Mouse (Mus musculus) adrenal gland, adult 18-20 months (tissue): Measurements from ENCODE around the gene Zfyve28. TPM values are rescaled to one million over a fixed set of nuclear protein-coding genes. Genes with fewer than 3 reads are reported as not detected.
A peak's percentile ranks its signal among the peaks of the same experiment; 100 is the strongest.

ENCODE experiments used
- DNase-seq, 2 experiments: peaks; one replicate each; pipeline ENCODE4 v3.0.0; 2021 to 2022; ENCODE audit warnings: low spot score in 2 of 2
- total RNA-seq, 2 experiments: library from RNA; stranded (reverse); gene quantifications; 1 replicate in 1 of 2; 2 replicates in 1 of 2; pipeline ENCODE4 v1.2.3; 2021

The Zfyve28 gene
- total RNA-seq, 2 experiments from 2014 or later = 0.53 to 1.0 TPM

GRCm38 (mm10) chr5:34216025-34216424 lies 72.2 kb downstream of the Zfyve28 start:
- no peak for DNase-seq

DNA sequence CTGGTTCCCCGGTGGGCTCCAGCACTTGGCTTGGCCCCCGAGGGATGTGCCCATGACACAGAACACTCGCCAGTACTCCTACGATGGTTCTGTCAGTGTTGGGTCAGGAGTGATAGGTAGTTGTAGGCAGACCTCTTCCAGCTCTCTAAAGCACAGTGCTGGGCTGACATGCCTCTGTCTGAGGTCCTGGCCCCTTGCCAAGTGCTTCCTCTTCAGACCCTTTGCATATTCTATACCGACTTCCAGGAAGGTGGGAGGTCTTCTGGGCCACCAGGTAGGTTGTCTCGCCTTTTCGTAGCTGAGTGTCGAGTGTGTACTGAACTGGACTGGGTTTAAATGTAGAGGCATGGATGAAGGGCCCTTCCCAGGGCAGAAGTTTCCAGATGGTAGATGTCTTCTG lies 74.6 kb downstream of the Zfyve28 start:
- no peak for DNase-seq

DNA sequence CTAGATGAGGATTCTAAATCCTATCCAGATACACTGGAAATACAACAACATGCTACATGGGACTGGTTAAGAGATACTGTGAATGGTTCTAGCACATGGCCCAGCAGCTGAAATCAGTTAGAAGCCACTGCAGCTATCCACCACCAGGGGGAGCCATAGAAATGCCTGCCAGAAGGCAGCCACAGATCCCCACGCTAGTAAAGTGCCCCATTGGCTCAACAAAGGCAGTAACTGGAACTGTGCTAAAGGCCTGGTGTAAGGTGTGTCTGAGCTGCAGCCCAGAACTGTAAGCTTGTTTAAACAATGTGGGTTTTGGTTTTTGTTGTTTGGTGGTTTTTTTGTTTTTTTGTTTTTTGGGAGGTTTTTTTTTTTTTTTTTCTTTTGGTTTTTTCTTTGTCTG lies 78.0 kb downstream of the Zfyve28 start:
- DNase-seq = peak; percentile 72 to 75

GRCm38 (mm10) chr5:34207503-34207902 lies 80.7 kb downstream of the Zfyve28 start:
- no peak for DNase-seq

DNA sequence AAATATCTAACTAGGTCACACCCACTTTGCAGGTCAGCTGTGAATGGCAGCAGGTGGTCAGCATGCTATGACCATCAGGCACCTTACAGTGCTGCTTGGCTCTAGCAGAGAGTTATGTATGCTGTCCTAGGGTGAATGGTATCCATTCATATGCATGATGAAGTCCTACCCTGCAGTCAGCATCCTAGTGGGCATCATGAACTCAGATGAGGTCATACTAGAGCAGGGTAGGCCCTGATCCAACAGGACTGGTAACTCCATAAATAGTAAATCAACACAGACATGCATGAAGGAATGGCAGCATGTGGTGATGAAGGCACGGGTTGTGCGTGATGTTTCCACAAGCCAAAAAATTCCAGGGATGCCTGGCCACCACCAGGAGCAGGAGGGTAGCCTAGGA lies 82.5 kb downstream of the Zfyve28 start:
- no peak for DNase-seq

GRCm38 (mm10) chr5:34204911-34205310 lies 83.3 kb downstream of the Zfyve28 start:
- DNase-seq = no peak

DNA sequence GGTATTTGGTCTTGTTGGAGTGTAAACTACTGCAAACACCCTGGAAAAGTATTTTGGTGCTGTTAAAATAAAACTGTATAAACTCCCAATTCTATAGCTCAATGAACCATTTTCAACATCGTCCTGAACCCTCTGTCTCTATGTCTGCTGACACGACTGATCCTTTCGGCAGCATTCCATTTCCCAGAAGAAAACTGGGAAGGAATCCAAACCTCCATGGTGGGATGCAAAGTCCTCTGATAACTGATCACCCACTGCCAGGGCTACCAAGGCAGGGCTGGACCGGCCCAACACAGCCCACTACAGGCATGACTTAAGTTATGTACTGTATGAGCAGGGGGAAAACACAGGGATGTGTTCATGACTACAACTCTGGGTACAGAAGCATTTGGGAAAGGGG lies 86.2 kb downstream of the Zfyve28 start:
- no peak for DNase-seq

DNA sequence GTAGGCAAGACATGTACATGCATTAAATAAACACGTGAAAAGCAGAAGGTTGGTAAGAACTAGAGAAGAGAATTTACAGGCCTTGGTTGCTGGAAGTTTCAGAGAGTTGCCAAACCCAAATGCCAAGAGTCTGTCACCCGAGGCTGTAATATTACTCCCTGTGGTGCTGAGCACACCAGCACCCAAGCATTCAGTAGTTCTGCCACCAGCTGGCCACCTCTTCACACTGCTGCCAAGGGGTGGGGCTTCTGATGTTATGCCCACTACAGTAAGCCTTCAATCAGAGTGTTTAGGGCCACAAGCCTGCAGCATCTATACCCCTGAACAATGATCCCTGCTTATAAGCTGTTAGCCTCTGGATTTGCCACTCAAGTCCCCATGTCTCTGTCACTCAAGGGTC lies 86.9 kb downstream of the Zfyve28 start:
- DNase-seq = no peak

DNA sequence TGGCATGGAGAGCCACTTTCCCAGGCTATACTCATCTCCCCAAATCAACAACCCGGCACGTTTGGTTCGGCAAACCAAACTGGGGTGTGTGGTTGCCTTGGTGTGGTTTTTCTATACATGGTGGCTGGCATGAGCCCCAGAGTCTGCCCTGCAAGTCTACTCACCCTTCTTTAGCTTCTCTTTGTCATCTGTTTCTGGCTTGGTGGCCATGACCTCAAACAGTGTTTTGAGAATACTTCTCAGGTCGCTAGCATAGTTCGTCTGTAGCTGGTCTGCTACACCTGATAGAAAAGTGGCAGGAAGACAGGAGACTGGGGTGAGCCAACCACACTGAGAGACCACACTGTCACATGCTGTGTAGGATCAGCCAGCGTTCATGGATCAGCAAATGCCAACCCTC lies 89.6 kb downstream of the Zfyve28 start:
- no peak for DNase-seq

DNA sequence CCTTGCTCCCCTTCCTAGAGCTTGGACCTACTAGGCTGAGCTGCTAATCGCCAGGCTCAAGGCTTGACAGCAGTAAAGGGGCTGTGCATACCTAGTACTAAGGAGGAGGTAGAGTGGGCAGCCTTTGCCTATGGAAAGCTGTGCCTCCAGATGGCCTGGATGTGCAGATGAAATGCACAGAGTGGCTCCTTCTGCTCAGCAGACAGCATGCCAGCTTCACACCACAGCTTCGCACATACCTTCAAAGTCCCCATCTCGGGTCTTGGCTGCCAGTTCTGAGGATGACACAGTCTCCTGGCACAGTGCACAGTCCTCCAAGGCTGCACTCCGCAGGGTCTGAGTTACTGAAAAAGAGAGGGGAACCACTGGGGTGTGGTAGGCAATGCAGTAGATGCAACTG lies 91.0 kb downstream of the Zfyve28 start:
- DNase-seq = no peak

DNA sequence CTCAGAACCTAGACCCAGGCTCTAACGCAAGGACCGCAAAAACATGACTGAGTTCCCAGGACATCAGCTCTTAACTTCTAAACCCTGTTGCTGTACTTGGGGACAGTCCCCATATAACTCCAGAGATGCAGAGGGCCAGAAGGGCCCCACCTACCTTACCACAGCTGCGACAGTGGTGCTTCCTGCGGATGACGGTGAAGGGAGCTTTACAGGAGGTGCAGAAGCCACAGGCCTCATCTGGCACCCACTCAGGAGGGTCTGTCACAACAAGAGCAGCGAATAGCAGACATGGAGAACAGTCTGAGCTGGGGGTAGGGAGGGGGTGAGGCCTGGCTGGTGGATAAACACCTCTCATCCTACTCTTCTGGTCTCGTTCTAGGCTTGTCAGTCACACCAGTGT lies 91.8 kb downstream of the Zfyve28 start:
- DNase-seq = no peak

DNA sequence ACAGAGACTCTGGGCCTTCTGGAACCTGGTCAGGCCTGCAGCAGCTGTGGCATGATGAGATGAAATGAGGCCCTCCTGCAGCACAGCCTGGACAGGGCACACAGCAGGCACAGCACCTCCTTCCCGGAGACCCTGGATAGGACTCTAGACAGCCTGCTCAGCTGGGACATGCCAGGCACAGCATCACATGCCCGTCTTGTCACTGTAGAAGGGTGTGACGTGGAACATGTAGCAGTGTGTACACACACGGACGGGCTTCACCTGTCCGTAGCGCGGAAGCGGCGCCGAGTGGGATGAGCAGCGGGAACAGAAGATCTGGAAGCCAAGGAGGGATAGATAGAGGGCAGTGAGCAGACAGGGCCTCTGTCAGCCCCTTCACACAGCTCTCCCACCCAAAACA lies 92.5 kb downstream of the Zfyve28 start:
- no peak for DNase-seq

- DNase-seq = no peak
Observed at GRCm38 (mm10) chr5:34194975-34195662, 93.1 kb downstream of the Zfyve28 start.

DNA sequence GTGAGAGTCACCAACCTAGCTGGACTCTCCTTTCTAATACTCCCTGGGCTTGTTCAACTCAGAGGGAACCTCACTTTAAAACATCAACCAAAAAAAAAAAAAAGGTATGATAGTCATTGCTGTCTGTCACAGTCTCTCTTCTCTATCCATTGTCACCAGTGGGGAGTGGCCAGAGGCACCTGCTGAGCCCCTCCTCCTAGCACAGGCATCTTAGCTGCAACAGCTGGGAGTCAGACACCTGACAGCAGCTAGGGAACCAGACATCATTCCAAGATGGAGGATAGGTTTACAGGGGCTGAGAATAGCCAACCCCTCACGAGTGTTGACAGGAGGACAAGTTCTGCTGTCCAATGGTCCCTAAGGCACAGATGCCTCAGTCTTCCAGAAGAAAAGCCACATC lies 93.8 kb downstream of the Zfyve28 start:
- no peak for DNase-seq

- no peak for DNase-seq
Observed at GRCm38 (mm10) chr5:34191843-34192242, 96.4 kb downstream of the Zfyve28 start.

DNA sequence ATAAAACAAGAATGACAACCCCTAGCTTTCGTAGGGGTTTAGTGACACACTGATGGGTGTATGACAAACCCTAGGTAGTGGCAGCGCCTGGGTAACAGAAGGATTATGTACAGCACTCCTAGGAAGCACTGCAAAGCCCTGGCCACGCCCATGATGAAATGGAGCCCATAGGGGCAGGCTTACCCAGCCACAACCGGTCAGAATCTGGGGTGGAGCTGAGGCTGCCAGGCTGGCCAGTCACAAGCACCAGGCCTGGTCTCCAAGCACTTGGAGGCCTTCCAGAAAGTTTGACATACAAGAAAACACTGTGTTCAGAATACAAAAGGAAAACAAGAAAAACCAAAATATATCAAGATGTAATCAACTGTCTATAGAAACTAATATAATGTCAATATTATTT lies 97.2 kb downstream of the Zfyve28 start:
- DNase-seq = no peak

DNA sequence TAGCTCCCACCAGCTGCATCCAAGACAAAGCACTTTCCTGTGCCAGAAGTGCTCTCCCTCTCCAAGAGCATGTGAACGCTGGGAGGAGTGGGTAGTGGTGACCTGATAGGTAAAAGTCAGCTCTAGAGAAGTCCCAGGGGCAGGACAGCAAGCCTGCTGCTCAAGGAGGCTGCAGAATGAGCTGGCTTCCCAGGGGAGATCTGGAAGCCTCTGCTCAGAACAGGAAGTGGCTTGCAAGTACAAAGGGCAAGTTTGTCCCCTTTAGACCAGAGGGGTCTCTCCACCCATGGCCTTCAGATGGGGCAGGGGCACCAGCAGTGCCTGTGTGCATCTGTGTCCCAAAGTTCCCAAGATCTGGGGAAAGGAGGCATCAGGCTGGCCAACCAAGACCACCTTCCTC lies 98.7 kb downstream of the Zfyve28 start:
- no peak for DNase-seq

DNA sequence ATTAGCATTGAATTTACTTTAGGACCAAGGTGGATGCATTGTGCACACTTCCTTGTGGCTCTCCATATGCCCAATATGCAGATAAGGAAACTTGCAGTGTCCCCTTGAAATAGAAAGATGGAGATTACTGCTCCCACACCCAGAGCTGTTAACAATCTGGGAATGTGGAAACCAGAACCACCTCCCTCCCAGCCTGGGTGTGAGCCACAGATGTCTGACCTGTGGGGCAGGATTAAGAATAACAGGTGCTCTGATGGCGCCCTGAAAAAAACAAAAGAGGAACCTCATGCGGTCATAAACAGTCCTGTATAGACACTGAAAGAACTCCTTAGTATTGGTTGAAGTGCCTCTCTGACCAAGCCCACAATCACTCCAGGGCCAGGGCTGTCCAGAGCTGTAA lies 99.4 kb downstream of the Zfyve28 start:
- no peak for DNase-seq

DNA sequence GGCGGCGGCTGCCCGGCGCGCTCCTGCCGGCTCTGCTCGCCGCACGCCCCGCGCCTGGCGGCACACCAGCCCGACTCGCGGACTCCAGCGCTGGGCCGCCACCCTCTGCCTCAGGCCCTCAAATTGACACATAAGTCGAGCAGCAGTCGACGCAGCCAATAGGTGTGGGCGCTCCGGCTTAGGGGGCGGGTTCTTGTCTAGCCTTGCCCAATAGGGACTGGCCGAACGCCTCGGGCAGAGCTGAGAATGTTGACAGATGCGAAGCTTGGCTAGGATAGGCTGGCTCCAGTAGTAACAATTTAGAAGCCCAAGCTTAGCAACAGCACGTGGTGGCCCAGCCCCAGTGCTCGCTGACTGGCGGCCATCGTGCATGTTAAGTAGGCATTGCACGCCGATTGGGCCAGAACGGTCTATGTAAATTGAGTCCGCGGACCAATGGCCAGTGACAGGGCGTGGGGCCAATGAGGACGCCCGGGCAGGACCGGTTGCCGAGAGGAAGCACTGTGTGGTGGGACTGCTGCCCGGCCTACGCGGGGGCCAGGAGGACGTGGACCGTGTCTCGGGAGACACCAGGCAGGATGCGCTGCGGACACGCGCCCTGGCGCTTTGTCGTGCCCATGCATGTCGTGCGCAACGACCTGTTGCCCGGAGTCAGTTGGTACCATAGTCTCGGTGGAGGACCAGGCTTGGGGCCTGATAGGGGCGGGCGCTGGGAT lies 100.5 kb downstream of the Zfyve28 start, which contains the start of gene Mxd4:
Gene Mxd4 (minus strand): TSS at position 120 of the 716 bp plus-strand sequence.
- peak; percentile 94 to 95 for DNase-seq

DNA sequence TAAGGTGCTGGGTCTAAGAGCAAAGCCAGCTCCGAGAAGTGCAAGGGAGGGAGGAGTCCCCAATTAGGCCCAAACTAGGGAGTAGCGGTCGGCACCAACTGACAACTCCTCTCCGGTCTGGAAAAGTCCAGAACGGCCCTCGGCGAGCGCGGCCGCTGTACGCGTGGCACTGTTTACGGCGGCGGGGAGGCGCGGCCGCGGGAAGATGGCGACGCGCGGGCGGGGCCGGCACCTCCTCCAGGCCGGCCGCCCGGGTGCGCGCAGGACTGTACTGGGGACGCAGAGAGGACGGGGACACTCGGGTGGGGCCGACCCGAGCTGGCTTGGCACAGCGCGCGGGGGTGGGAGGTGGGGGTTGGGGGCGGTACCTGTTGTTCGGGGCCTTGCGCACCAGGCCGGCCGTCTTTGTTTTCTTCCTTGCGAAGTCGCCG lies 101.3 kb downstream of the Zfyve28 start:
- peak; percentile 63 to 71 for DNase-seq

DNA sequence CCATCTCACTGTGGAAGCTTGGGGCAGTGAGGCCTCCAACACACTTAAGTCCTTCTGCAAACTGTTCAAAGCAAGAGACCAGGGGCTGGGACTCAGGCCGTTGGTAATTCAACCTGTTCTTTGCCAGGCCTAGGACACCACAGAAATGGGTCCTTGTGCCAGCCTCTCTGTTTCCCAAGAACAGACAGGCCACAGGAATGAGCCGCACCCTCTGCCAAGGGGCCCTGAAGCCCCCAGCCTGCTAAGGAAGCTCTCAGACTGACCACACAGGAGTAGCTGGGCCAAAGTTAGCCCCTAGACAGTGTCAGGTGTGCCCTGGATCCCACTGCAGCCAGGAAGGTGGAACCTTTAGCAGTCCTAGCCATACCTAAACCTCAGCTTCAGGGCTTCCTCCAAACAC lies 101.9 kb downstream of the Zfyve28 start:
- peak in 1 of 2 experiments; percentile 23 for DNase-seq

GRCm38 (mm10) chr5:34185791-34186190 lies 102.5 kb downstream of the Zfyve28 start:
- peak in 1 of 2 experiments; percentile 19 for DNase-seq
